Mouse (Mus musculus): ENCODE results near the gene Ablim2. TPM values are rescaled to one million over a fixed set of nuclear protein-coding genes. Genes with fewer than 3 reads are reported as not detected.

Ablim2 gene
- 4.1 and 9.2 TPM in 2 replicates for polyA plus RNA-seq (2012; rRNA removed; ENCODE audit: low replicate concordance)

GRCm38 (mm10) chr5:35757639-35758001, at the start of gene Ablim2:
Gene Ablim2 (plus strand): TSS chr5:35757880.

GRCm38 (mm10) chr5:35739536-35740278, 18.0 kb upstream of the Ablim2 start, which contains the start of gene Sh3tc1:
Gene Sh3tc1 (minus strand): TSS chr5:35739987.

DNA sequence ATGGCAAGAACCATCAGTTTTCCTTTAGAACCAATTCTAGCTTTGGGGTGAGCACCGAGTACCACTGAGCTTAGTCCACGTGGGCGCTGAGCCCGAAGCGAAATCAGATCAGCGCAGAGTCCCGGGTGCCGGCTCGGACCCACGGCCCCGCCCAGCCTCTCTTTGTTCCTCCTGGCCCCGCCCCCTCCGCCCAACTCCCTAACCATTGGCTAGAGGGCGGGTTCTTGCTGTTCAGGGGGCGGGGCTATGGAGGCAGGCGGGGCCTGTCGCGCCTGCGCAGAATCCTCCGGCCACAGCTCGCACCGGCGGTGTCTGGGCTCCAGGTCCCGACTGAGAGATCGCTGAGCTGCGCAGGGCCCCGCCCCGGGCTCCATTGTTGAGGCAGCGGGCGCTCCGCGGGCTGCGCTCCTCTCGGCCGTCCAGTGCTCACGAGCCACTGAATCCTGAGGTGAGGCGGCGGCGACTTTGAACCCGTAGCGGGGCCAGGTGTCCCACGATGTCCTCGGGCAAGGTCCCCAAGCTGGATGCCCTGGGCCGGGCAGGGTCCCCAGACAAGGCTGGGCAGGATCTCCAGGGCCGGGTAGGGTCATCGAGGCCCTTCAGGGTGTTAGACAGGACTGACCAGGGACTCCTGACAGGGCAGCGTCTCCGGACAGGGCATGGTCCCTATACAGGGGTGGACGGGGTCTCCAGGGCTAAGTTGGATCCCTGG, 135.6 kb downstream of the Ablim2 start, which contains the start of gene Afap1:
Gene Afap1 (plus strand): TSS at position 227 of the 712 bp plus-strand sequence.

Other genes starting within 250 kb of the Ablim2 start
- 1.3 and 1.8 TPM in 2 replicates for gene Cpz, start 232.2 kb upstream of the Ablim2 start, polyA plus RNA-seq (2012; rRNA removed; ENCODE audit: low replicate concordance)
- gene Trmt44, start 182.8 kb upstream of the Ablim2 start, polyA plus RNA-seq (2012; rRNA removed; ENCODE audit: low replicate concordance) = 2.8 and 3.1 TPM in 2 replicates
- gene Acox3, start 174.8 kb upstream of the Ablim2 start, polyA plus RNA-seq (2012; rRNA removed; ENCODE audit: low replicate concordance) = 32.5 and 33.7 TPM in 2 replicates
- 53.2 and 92.0 TPM in 2 replicates for gene Htra3, start 78.1 kb upstream of the Ablim2 start, polyA plus RNA-seq (2012; rRNA removed; ENCODE audit: low replicate concordance)
- 4.7 and 6.3 TPM in 2 replicates for gene Sh3tc1, start 17.9 kb upstream of the Ablim2 start, polyA plus RNA-seq (2012; rRNA removed; ENCODE audit: low replicate concordance)
- 2.4 and 4.3 TPM in 2 replicates for gene Afap1, start 135.4 kb downstream of the Ablim2 start, polyA plus RNA-seq (2012; rRNA removed; ENCODE audit: low replicate concordance)